Comparison of ENCODE assay signal across 23 mouse cellular contexts in the genomic region with DNA sequence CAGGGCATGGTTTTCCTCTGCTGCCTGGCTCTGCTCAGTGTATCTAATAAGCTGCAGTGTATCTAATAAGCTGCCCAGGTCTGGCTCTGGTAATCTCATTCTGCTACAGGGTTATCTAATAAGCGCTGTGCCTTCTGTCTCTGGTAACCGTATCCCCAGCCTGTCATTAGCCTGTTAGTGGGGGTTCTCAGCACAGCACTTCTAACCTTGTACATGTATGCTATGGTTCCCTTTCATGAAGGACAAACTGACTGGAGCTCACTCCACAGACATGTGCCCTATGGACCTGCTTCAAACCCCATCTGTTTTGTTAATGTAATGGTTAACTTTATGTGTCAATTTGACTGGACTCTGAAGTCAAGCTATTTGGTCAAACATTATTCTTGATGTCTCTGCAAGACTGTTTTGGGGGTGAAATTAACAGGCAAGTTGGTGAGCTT. TPM values are rescaled to one million over a fixed set of nuclear protein-coding genes. Genes with fewer than 3 reads are reported as not detected.
DNase-seq lines count a peak whose midpoint lies in the region; ATAC-seq and TF ChIP-seq lines count a peak whose summit lies in the region.
"Had no signal": no experiment of that assay in that cellular context is flagged by ENCODE, and none has a peak within 500 bp of the region (broad histone marks: within the 10 kb centered on the region; RNA-seq: fewer than 3 reads in every experiment).

No protein-coding gene starts in this region.

- no peak overlapping the region for H3K9ac ChIP-seq in MEL (ENCODE audit: control insufficient read depth, low read depth, low read length, poor library complexity, severe bottlenecking)
- H3K9ac ChIP-seq in liver, postnatal 0 days (replicated peaks) = peak overlapping the region; percentile 61; the same call in 1 of the 2 replicates
- no peak overlapping the region for H3K9ac ChIP-seq in midbrain, embryonic 11.5 days (ENCODE audit: low read length)
- H3K9ac ChIP-seq: embryonic facial prominence, embryonic 15.5 days; forebrain, embryonic 12.5 days; hindbrain, embryonic 12.5 days; neural tube, embryonic 13.5 days had no signal

- no peaks in the 10 kb centered on the region for H3K4me1 ChIP-seq in MEL (ENCODE audit: control insufficient read depth in 1 of 2, insufficient read depth in 2 of 2, low read length in 2 of 2)
- no peaks in the 10 kb centered on the region; the same call in 1 of the 2 replicates for H3K4me1 ChIP-seq in liver, postnatal 0 days (ENCODE audit: insufficient read depth)
- H3K4me1 ChIP-seq in midbrain, embryonic 11.5 days (ENCODE audit: control insufficient read depth, insufficient read depth, low read length) = 0 out of 2 replicates have a peak, but pooled peaks cover 2% of the 10 kb centered on the region

- no peak for TF ChIP-seq CTCF in MEL (IDR thresholded peaks at IDR 0.05 in 2 of 3, conservative IDR thresholded peaks at IDR 0.05 in 1 of 3; ENCODE audit: control insufficient read depth in 1 of 3, insufficient read depth in 1 of 3, low read depth in 2 of 3, low read length in 3 of 3, poor library complexity in 1 of 3, severe bottlenecking in 1 of 3)
- TF ChIP-seq CTCF in liver, postnatal 0 days (IDR thresholded peaks at IDR 0.05; ENCODE audit: low read depth) = no peak

- no peak overlapping the region for H3K4me3 ChIP-seq in MEL (ENCODE audit: control insufficient read depth in 1 of 2, insufficient read depth in 1 of 2, low read depth in 2 of 2, low read length in 2 of 2)
- peak overlapping the region; percentile 45 for H3K4me3 ChIP-seq in liver, postnatal 0 days (ENCODE audit: low read depth, low read length)
- no peak overlapping the region for H3K4me3 ChIP-seq in midbrain, embryonic 11.5 days (ENCODE audit: low read depth, low read length)
- H3K4me3 ChIP-seq: embryonic facial prominence, embryonic 15.5 days; forebrain, embryonic 12.5 days; gastrocnemius, adult 2 months; hindbrain, embryonic 12.5 days; limb, embryonic 13.5 days; neural tube, embryonic 13.5 days had no signal

- H3K27me3 ChIP-seq in MEL (ENCODE audit: control insufficient read depth in 1 of 2, insufficient read depth in 2 of 2, low read length in 2 of 2) = no peaks in the 10 kb centered on the region
- no peaks in the 10 kb centered on the region for H3K27me3 ChIP-seq in liver, postnatal 0 days (ENCODE audit: insufficient read depth, low read length)
- H3K27me3 ChIP-seq in midbrain, embryonic 11.5 days (ENCODE audit: control insufficient read depth, insufficient read depth, low read length) = no peaks in the 10 kb centered on the region
- H3K27me3 ChIP-seq: embryonic facial prominence, embryonic 15.5 days; forebrain, embryonic 12.5 days; hindbrain, embryonic 12.5 days; limb, embryonic 13.5 days; neural tube, embryonic 13.5 days had no signal

- no peaks in the 10 kb centered on the region for H3K79me2 ChIP-seq in MEL (ENCODE audit: control insufficient read depth, insufficient read depth, low read length, poor library complexity)

- no peak overlapping the region for H3K27ac ChIP-seq in MEL (ENCODE audit: control insufficient read depth, low read depth, low read length)
- peak overlapping the region; percentile 86 for H3K27ac ChIP-seq in liver, postnatal 0 days (ENCODE audit: low read depth)
- H3K27ac ChIP-seq in midbrain, embryonic 11.5 days (ENCODE audit: low read depth, low read length) = no peak overlapping the region
- H3K27ac ChIP-seq: embryonic facial prominence, embryonic 15.5 days; forebrain, embryonic 12.5 days; gastrocnemius, adult 2 months; hindbrain, embryonic 12.5 days; limb, embryonic 13.5 days; macrophage; neural tube, embryonic 13.5 days had no signal

- no peaks in the 10 kb centered on the region for H3K36me3 ChIP-seq in MEL (ENCODE audit: control insufficient read depth in 1 of 2, insufficient read depth in 2 of 2, low read length in 2 of 2)
- H3K36me3 ChIP-seq in liver, postnatal 0 days (replicated peaks; ENCODE audit: insufficient read depth, low read length) = no peaks in the 10 kb centered on the region
- no peaks in the 10 kb centered on the region for H3K36me3 ChIP-seq in midbrain, embryonic 11.5 days (ENCODE audit: control insufficient read depth, insufficient read depth, low read length)
- H3K36me3 ChIP-seq: embryonic facial prominence, embryonic 15.5 days; forebrain, embryonic 12.5 days; hindbrain, embryonic 12.5 days; limb, embryonic 13.5 days; neural tube, embryonic 13.5 days had no signal

- TF ChIP-seq POLR2A in MEL (IDR thresholded peaks at IDR 0.05; ENCODE audit: control insufficient read depth in 1 of 2, insufficient read depth in 1 of 2, low read depth in 1 of 2, low read length in 2 of 2, poor library complexity in 1 of 2) = no peak

- TF ChIP-seq RAD21 in MEL (IDR thresholded peaks at IDR 0.05; ENCODE audit: low read depth, low read length) = no peak

- WGBS in liver, postnatal 0 days (ENCODE audit: insufficient replicate concordance) = 42% methylated on average over 2 of the region's 2 CpGs
- 84% methylated on average over 2 of the region's 2 CpGs for WGBS in midbrain, embryonic 11.5 days

- H3K9me3 ChIP-seq in MEL (replicated peaks; ENCODE audit: insufficient read depth, low read length) = no peaks in the 10 kb centered on the region
- H3K9me3 ChIP-seq in liver, postnatal 0 days (ENCODE audit: low read length) = no peaks in the 10 kb centered on the region
- no peaks in the 10 kb centered on the region for H3K9me3 ChIP-seq in midbrain, embryonic 11.5 days (ENCODE audit: control insufficient read depth, low read length)
- H3K9me3 ChIP-seq: embryonic facial prominence, embryonic 15.5 days; forebrain, embryonic 12.5 days; hindbrain, embryonic 12.5 days; limb, embryonic 13.5 days; neural tube, embryonic 13.5 days had no signal

- ATAC-seq in liver, postnatal 0 days = peak; percentile 67
- no peak for ATAC-seq in midbrain, embryonic 11.5 days (ENCODE audit: low FRiP score)
- ATAC-seq: activated CD4-positive, CD25-positive, alpha-beta regulatory T cell, adult 4 months had no signal

- H3K4me2 ChIP-seq in liver, postnatal 0 days (ENCODE audit: low read depth, low read length) = peak overlapping the region; percentile 64
- no peak overlapping the region for H3K4me2 ChIP-seq in midbrain, embryonic 11.5 days
- H3K4me2 ChIP-seq: embryonic facial prominence, embryonic 15.5 days; forebrain, embryonic 12.5 days; heart, embryonic 11.5 days; hindbrain, embryonic 12.5 days; limb, embryonic 13.5 days; neural tube, embryonic 13.5 days had no signal

- DNase-seq in MEL (ENCODE audit: low read depth, low spot score) (peak; percentile 37), MN1 (ENCODE audit: low spot score) (peak; percentile 81)
- DNase-seq in kidney, postnatal 36 days = peak; percentile 54 to 69
- no peak for DNase-seq in liver, postnatal 0 days
- DNase-seq in midbrain, embryonic 11.5 days (ENCODE audit: low spot score, missing footprints) = no peak
- no peak for DNase-seq in testis, postnatal 10 days (ENCODE audit: low spot score)
- DNase-seq in cerebellum, adult 9-11 months = no peak
- DNase-seq: adrenal gland, postnatal 10 days; cerebellum, adult 9-10 months; gastrocnemius, adult 2 months; heart, postnatal 10 days; midbrain, embryonic 14.5 days; right cerebral cortex, adult 18-20 months; thymus, postnatal 36 days had no signal

- no peak for TF ChIP-seq EP300 in MEL (IDR thresholded peaks at IDR 0.05; ENCODE audit: low read depth in 1 of 2, low read length in 2 of 2)
- no peak for TF ChIP-seq EP300 in liver, postnatal 0 days (IDR thresholded peaks at IDR 0.05; ENCODE audit: low read depth)

TF ChIP-seq in MEL, 35 proteins besides CTCF, POLR2A, EP300 and RAD21 (continues in another document):
- TF ChIP-seq TCF12 (IDR thresholded peaks at IDR 0.05; ENCODE audit: low read depth, low read length) (no peak), HCFC1 (IDR thresholded peaks at IDR 0.05; ENCODE audit: low read depth, low read length) (no peak), USF1 (IDR thresholded peaks at IDR 0.05; ENCODE audit: low read depth, low read length) (no peak), MAFK (IDR thresholded peaks at IDR 0.05; ENCODE audit: borderline replicate concordance, low read depth, low read length) (no peak), TAL1 (IDR thresholded peaks at IDR 0.05; ENCODE audit: low read length) (no peak; the same call in 1 of the 2 replicates), ZKSCAN1 (IDR thresholded peaks at IDR 0.05; ENCODE audit: low read depth, low read length) (no peak), SMC3 (IDR thresholded peaks at IDR 0.05; ENCODE audit: low read depth, low read length) (no peak)

RNA-seq across cellular contexts. Expression of a gene that starts 5.4 kb away (rescaled TPM):
- not detected in 2 replicates for total RNA-seq in MEL (2012; rRNA removed)
- polyA plus RNA-seq in MEL (2012; ENCODE audit: insufficient read depth in 1 of 2, insufficient read length in 2 of 2, low read depth in 1 of 2, low replicate concordance in 2 of 2, missing spikeins in 1 of 2) = not detected
- polyA plus RNA-seq in liver, postnatal 0 days (2015; fragmentation: Nextera tagmentation; extraction: Ambion mirVana) = 1.2 and 12.7 TPM in 2 replicates
- not detected in 2 replicates for polyA plus RNA-seq in midbrain, embryonic 11.5 days (2014; fragmentation: Nextera tagmentation; extraction: Ambion mirVana)
- total RNA-seq: left cerebral cortex, postnatal 10 days had no signal
- polyA plus RNA-seq: activated CD4-positive, CD25-positive, alpha-beta regulatory T cell, adult 4 months; forebrain, embryonic 12.5 days; hindbrain, embryonic 12.5 days; macrophage; midbrain, embryonic 14.5 days had no signal

RNA-seq across cellular contexts. Expression of a gene that starts 15.0 kb away (rescaled TPM):
- not detected in 2 replicates for total RNA-seq in MEL (2012; rRNA removed)
- polyA plus RNA-seq in MEL (2012; ENCODE audit: insufficient read depth in 1 of 2, insufficient read length in 2 of 2, low read depth in 1 of 2, low replicate concordance in 2 of 2, missing spikeins in 1 of 2) = not detected
- 16.7 and 18.8 TPM in 2 replicates for polyA plus RNA-seq in liver, postnatal 0 days (2015; fragmentation: Nextera tagmentation; extraction: Ambion mirVana)
- polyA plus RNA-seq in midbrain, embryonic 11.5 days (2014; fragmentation: Nextera tagmentation; extraction: Ambion mirVana) = 0.08 and 0.21 TPM in 2 replicates
- total RNA-seq: gastrocnemius, adult 2 months; heart, postnatal 10 days had no signal
- polyA plus RNA-seq: activated CD4-positive, CD25-positive, alpha-beta regulatory T cell, adult 4 months; heart, embryonic 11.5 days; macrophage had no signal

RNA-seq across cellular contexts. Expression of a gene that starts 23.6 kb away (rescaled TPM):
- total RNA-seq in MEL (2012; rRNA removed) = 16.0 and 16.1 TPM in 2 replicates
- 10 to 100 TPM in 1 of 2 experiments, not detected in 1; 19.5 TPM for polyA plus RNA-seq in MEL (2012; ENCODE audit: insufficient read depth in 1 of 2, insufficient read length in 2 of 2, low read depth in 1 of 2, low replicate concordance in 2 of 2, missing spikeins in 1 of 2)
- polyA plus RNA-seq in liver, postnatal 0 days (2015; fragmentation: Nextera tagmentation; extraction: Ambion mirVana) = 66.2 and 66.9 TPM in 2 replicates
- polyA plus RNA-seq in midbrain, embryonic 11.5 days (2014; fragmentation: Nextera tagmentation; extraction: Ambion mirVana) = 18.4 and 21.6 TPM in 2 replicates

RNA-seq across cellular contexts. Expression of a gene that starts 23.9 kb away (rescaled TPM):
- 165 and 191 TPM in 2 replicates for total RNA-seq in MEL (2012; rRNA removed)
- 100 to 1,000 TPM in 1 of 2 experiments, not detected in 1; 215 TPM for polyA plus RNA-seq in MEL (2012; ENCODE audit: insufficient read depth in 1 of 2, insufficient read length in 2 of 2, low read depth in 1 of 2, low replicate concordance in 2 of 2, missing spikeins in 1 of 2)
- polyA plus RNA-seq in liver, postnatal 0 days (2015; fragmentation: Nextera tagmentation; extraction: Ambion mirVana) = 106 and 112 TPM in 2 replicates
- polyA plus RNA-seq in midbrain, embryonic 11.5 days (2014; fragmentation: Nextera tagmentation; extraction: Ambion mirVana) = 173 and 182 TPM in 2 replicates

RNA-seq across cellular contexts. Expression of a gene that starts 35.5 kb away (rescaled TPM):
- total RNA-seq in MEL (2012; rRNA removed) = 3.0 and 3.2 TPM in 2 replicates
- 1 to 10 TPM in 1 of 2 experiments, not detected in 1; 7.2 TPM for polyA plus RNA-seq in MEL (2012; ENCODE audit: insufficient read depth in 1 of 2, insufficient read length in 2 of 2, low read depth in 1 of 2, low replicate concordance in 2 of 2, missing spikeins in 1 of 2)
- 5.5 and 6.3 TPM in 2 replicates for polyA plus RNA-seq in liver, postnatal 0 days (2015; fragmentation: Nextera tagmentation; extraction: Ambion mirVana)
- 10.2 and 12.5 TPM in 2 replicates for polyA plus RNA-seq in midbrain, embryonic 11.5 days (2014; fragmentation: Nextera tagmentation; extraction: Ambion mirVana)

Comparison
In these comparisons a context has a peak if more than half of its experiments do, and no peak if none do; other contexts are left out.
1. DNase-seq: peak in MEL (single experiment), MN1 (single experiment) and kidney, postnatal 36 days (2 of 2); none in liver, postnatal 0 days (single experiment), midbrain, embryonic 11.5 days (single experiment), testis, postnatal 10 days (single experiment) and cerebellum, adult 9-11 months (single experiment).
2. RNA of a gene that starts 15.0 kb away (polyA plus RNA-seq): 16.7 to 18.8 TPM in liver, postnatal 0 days; 0.08 to 0.21 TPM in midbrain, embryonic 11.5 days and not detected in MEL; every median in the first group is over 10 times any median in the second.